Mouse (Mus musculus): Measurements from ENCODE around the gene Vti1a. TPM values are rescaled to one million over a fixed set of nuclear protein-coding genes. Genes with fewer than 3 reads are reported as not detected.
A peak's percentile ranks its signal among the peaks of the same experiment; 100 is the strongest.

Vti1a gene
- total RNA-seq, 1 experiment: 14.9 TPM

DNA sequence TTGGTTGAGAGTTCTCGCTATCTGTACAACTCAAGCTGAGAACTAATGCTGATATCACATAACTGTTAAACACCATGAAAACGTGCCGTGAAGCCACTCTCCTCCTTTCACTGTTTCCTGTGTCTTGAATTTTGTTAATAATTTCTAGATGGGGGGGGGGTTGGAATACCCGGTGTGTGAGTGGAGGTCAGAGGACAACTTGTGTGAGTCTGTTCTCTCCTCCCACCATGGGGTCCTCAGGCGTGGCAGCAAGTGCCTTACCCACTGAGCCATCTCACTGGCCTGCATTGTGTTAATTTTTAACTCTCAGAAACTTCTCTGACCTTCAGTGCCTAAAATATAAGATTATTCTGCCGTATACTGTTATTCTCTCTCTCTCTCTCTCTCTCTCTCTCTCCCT, 168.5 kb downstream of the Vti1a start:
- no peak for TF ChIP-seq MAFK (IDR thresholded peaks at IDR 0.05; ENCODE audit: insufficient read depth, low read depth, low read length)
- TF ChIP-seq ZC3H11A (IDR thresholded peaks at IDR 0.05; ENCODE audit: borderline replicate concordance, low read depth, low read length): no peak
- TF ChIP-seq HCFC1 (IDR thresholded peaks at IDR 0.05; ENCODE audit: borderline replicate concordance, insufficient read depth, low read length): no peak
- TF ChIP-seq CHD2 (IDR thresholded peaks at IDR 0.05; ENCODE audit: low read depth, low read length): no peak
- no peak for TF ChIP-seq ZNF384 (IDR thresholded peaks at IDR 0.05; ENCODE audit: low read depth, low read length)
- DNase-seq (ENCODE audit: low read depth, low spot score): no peak
- Histone ChIP-seq H3K4me3 (ENCODE audit: insufficient read depth in 1 of 2, low read depth in 1 of 2, low read length in 2 of 2, poor library complexity in 1 of 2, severe bottlenecking in 1 of 2) (no peak overlapping the region), H3K4me1 (ENCODE audit: control insufficient read depth in 2 of 2, insufficient read depth in 2 of 2, low read length in 2 of 2, poor library complexity in 1 of 2) (no peaks in the 10 kb centered on the region; a peak in 1 of 4 replicates), H3K27ac (ENCODE audit: insufficient read depth, low read depth, low read length, poor library complexity, severe bottlenecking) (no peak overlapping the region), H3K36me3 (ENCODE audit: control insufficient read depth, insufficient read depth, low read length, poor library complexity, severe bottlenecking) (no peaks in the 10 kb centered on the region), H3K9ac (ENCODE audit: insufficient read depth, low read depth, low read length, poor library complexity, severe bottlenecking) (no peak overlapping the region), H3K9me3 (ENCODE audit: control insufficient read depth, insufficient read depth, low read depth, low read length) (no peaks in the 10 kb centered on the region)
- in situ Hi-C loops (cut with MboI; ENCODE audit: low sequenced_read_pairs in 2 of 2, unreplicated experiment in 2 of 2): no loop called here

DNA sequence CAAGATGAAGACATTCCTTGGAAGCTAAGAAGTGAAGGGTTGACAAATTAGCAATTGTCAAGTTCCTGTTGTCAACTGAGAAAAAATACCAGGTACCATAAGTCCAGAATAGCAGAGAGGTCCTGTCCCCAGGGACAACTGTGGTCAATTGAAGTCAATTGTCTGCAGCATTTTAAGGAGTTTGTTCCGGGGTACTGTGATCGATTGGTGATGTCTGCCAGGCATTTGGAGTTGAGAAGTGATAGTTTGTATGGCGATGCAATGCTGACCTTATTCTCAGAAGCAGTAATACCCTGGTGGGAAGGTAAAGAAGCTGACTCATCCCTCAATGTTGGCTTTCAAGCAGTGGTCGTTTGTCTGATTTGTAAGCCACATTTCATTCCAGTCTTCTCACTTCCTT, 170.4 kb downstream of the Vti1a start:
- no peak overlapping the region for H3K9ac ChIP-seq (ENCODE audit: insufficient read depth, low read depth, low read length, poor library complexity, severe bottlenecking)
- no peak for DNase-seq (ENCODE audit: low read depth, low spot score)
- no peak overlapping the region for H3K27ac ChIP-seq (ENCODE audit: insufficient read depth, low read depth, low read length, poor library complexity, severe bottlenecking)
- no peaks in the 10 kb centered on the region for H3K9me3 ChIP-seq (ENCODE audit: control insufficient read depth, insufficient read depth, low read depth, low read length)
- in situ Hi-C loops (cut with MboI; ENCODE audit: low sequenced_read_pairs in 2 of 2, unreplicated experiment in 2 of 2): no loop called here
- H3K4me1 ChIP-seq (ENCODE audit: control insufficient read depth in 2 of 2, insufficient read depth in 2 of 2, low read length in 2 of 2, poor library complexity in 1 of 2): peaks cover 0 to 6% of the 10 kb centered on the region in 2 experiments; a peak in 2 of 4 replicates
- no peak overlapping the region for H3K4me3 ChIP-seq (ENCODE audit: insufficient read depth in 1 of 2, low read depth in 1 of 2, low read length in 2 of 2, poor library complexity in 1 of 2, severe bottlenecking in 1 of 2)
- no peak for TF ChIP-seq CHD2 (IDR thresholded peaks at IDR 0.05; ENCODE audit: low read depth, low read length)
- TF ChIP-seq ZC3H11A (IDR thresholded peaks at IDR 0.05; ENCODE audit: borderline replicate concordance, low read depth, low read length): no peak
- TF ChIP-seq HCFC1 (IDR thresholded peaks at IDR 0.05; ENCODE audit: borderline replicate concordance, insufficient read depth, low read length): no peak
- TF ChIP-seq MAFK (IDR thresholded peaks at IDR 0.05; ENCODE audit: insufficient read depth, low read depth, low read length): no peak
- TF ChIP-seq ZNF384 (IDR thresholded peaks at IDR 0.05; ENCODE audit: low read depth, low read length): no peak
- H3K36me3 ChIP-seq (ENCODE audit: control insufficient read depth, insufficient read depth, low read length, poor library complexity, severe bottlenecking): no peaks in the 10 kb centered on the region

DNA sequence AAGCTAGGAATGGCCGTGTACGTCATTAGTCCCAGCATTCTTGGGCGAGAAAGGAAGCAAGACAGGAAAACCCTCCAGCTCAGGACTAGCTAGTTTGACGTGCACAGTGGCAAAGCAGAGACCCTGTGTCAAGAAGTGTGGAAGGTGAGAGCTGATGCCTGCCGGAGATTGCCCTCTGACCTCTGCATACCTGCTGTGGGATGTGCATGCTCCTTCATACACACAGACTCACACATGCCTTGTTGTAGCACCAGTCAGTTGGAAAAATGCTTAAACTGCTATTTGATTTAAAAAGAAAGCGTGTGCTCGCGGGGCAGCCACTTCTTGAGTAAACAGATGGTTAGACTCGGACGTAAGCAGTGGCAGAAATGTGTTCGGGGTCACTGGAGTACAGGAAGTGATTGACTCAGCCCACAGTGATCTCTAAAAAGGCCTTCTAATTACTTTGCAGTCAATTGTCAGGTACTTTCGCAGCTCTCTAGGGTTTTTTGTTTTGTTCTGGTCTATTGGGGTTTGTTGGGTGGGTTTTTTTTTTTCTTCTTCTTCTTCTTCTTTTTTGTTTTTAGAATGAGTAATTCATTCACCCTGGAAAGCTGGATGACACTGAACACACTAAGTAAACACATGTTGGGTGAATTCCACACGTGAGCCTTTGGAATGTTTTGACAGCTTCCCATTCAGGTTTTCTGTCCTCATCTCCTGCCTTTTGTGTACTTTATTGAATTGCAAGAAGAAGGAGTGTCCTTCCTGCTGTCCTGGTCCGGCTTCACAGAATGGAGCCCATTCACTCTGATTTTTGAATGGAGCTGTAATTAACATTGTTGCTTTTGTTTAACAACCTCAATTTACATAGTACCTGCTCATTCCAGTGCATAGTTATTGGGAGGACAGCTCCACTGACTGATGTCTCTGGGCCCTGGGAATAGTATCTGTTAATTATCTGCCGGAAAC, 175.3 kb downstream of the Vti1a start:
- Histone ChIP-seq H3K27ac (ENCODE audit: insufficient read depth, low read depth, low read length, poor library complexity, severe bottlenecking) (peak overlapping the region; percentile 75), H3K36me3 (ENCODE audit: control insufficient read depth, insufficient read depth, low read length, poor library complexity, severe bottlenecking) (no peaks in the 10 kb centered on the region), H3K4me3 (ENCODE audit: insufficient read depth in 1 of 2, low read depth in 1 of 2, low read length in 2 of 2, poor library complexity in 1 of 2, severe bottlenecking in 1 of 2) (no peak overlapping the region), H3K9ac (ENCODE audit: insufficient read depth, low read depth, low read length, poor library complexity, severe bottlenecking) (no peak overlapping the region), H3K9me3 (ENCODE audit: control insufficient read depth, insufficient read depth, low read depth, low read length) (no peaks in the 10 kb centered on the region), H3K4me1 (ENCODE audit: control insufficient read depth in 2 of 2, insufficient read depth in 2 of 2, low read length in 2 of 2, poor library complexity in 1 of 2) (peaks cover 2 to 15% of the 10 kb centered on the region in 2 experiments; a peak in 3 of 4 replicates)
- TF ChIP-seq HCFC1 (IDR thresholded peaks at IDR 0.05; ENCODE audit: borderline replicate concordance, insufficient read depth, low read length) (no peak), ZC3H11A (IDR thresholded peaks at IDR 0.05; ENCODE audit: borderline replicate concordance, low read depth, low read length) (no peak), CHD2 (IDR thresholded peaks at IDR 0.05; ENCODE audit: low read depth, low read length) (peak; percentile 53; the same call in 1 of the 2 replicates), ZNF384 (IDR thresholded peaks at IDR 0.05; ENCODE audit: low read depth, low read length) (no peak), MAFK (IDR thresholded peaks at IDR 0.05; ENCODE audit: insufficient read depth, low read depth, low read length) (no peak)
- DNase-seq (ENCODE audit: low read depth, low spot score): peak; percentile 66
- in situ Hi-C loops (cut with MboI; ENCODE audit: low sequenced_read_pairs in 2 of 2, unreplicated experiment in 2 of 2): no loop called here

- no peak for DNase-seq (ENCODE audit: low read depth, low spot score)
- TF ChIP-seq ZC3H11A (IDR thresholded peaks at IDR 0.05; ENCODE audit: borderline replicate concordance, low read depth, low read length) (no peak), CHD2 (IDR thresholded peaks at IDR 0.05; ENCODE audit: low read depth, low read length) (no peak), MAFK (IDR thresholded peaks at IDR 0.05; ENCODE audit: insufficient read depth, low read depth, low read length) (no peak), HCFC1 (IDR thresholded peaks at IDR 0.05; ENCODE audit: borderline replicate concordance, insufficient read depth, low read length) (no peak), ZNF384 (IDR thresholded peaks at IDR 0.05; ENCODE audit: low read depth, low read length) (no peak)
- in situ Hi-C loops (cut with MboI; ENCODE audit: low sequenced_read_pairs in 2 of 2, unreplicated experiment in 2 of 2): no loop called here
Measured at GRCm38 (mm10) chr19:55496333-55496732, 180.2 kb downstream of the Vti1a start.

More at GRCm38 (mm10) chr19:55496333-55496732, 180.2 kb downstream of the Vti1a start:
- Histone ChIP-seq H3K36me3 (ENCODE audit: control insufficient read depth, insufficient read depth, low read length, poor library complexity, severe bottlenecking) (no peaks in the 10 kb centered on the region), H3K9ac (ENCODE audit: insufficient read depth, low read depth, low read length, poor library complexity, severe bottlenecking) (no peak overlapping the region), H3K4me3 (ENCODE audit: insufficient read depth in 1 of 2, low read depth in 1 of 2, low read length in 2 of 2, poor library complexity in 1 of 2, severe bottlenecking in 1 of 2) (no peak overlapping the region), H3K4me1 (ENCODE audit: control insufficient read depth in 2 of 2, insufficient read depth in 2 of 2, low read length in 2 of 2, poor library complexity in 1 of 2) (peaks cover 2 to 9% of the 10 kb centered on the region in 2 experiments; a peak in 3 of 4 replicates), H3K9me3 (ENCODE audit: control insufficient read depth, insufficient read depth, low read depth, low read length) (no peaks in the 10 kb centered on the region), H3K27ac (ENCODE audit: insufficient read depth, low read depth, low read length, poor library complexity, severe bottlenecking) (no peak overlapping the region)

All from ES-E14 (cell line).